Mouse (Mus musculus) hindbrain, postnatal 0 days (tissue): ENCODE measurements at regions not wholly inside any gene's neighbourhood (a gene's known extent, or its start where the extent isn't known, plus 50 kb on each side); places are given as distances from the start of the nearest gene placed in this dataset.
A peak's percentile ranks its signal among the peaks of the same experiment; 100 is the strongest.

Experiments used
- ATAC-seq: fragments of 200-750 bp; cut with Nextera tagmentation; 2 replicates; pipeline ENCODE4 v1.8.0; 2017; ENCODE audit warnings: mild to moderate bottlenecking, moderate TSS enrichment, moderate library complexity
- DNase-seq: peaks from one replicate; pipeline ENCODE4 v3.0.0-alpha.2; 2015; ENCODE audit warnings: low spot score
- H3K27ac ChIP-seq: fragments of 300-500 bp; sonication (generic); 2 replicates; pipeline ENCODE4 v1.5.1; 2014; ENCODE audit warnings: mild to moderate bottlenecking
- H3K27me3 ChIP-seq: fragments of 300-500 bp; sonication (generic); 2 replicates; pipeline ENCODE4 v1.6.1; 2014; ENCODE audit warnings: low read length, mixed read lengths; ENCODE audit not compliant: insufficient read depth
- H3K36me3 ChIP-seq: fragments of 300-500 bp; sonication (generic); 2 replicates; pipeline ENCODE4 v1.6.1; 2014; ENCODE audit warnings: low read length, mixed read lengths; ENCODE audit not compliant: insufficient read depth
- H3K4me1 ChIP-seq: fragments of 300-500 bp; sonication (generic); 2 replicates; pipeline ENCODE4 v1.6.1; 2014; ENCODE audit warnings: antibody characterized with exemption, low read length, mixed read lengths; ENCODE audit not compliant: insufficient read depth
- H3K4me2 ChIP-seq: fragments of 300-500 bp; sonication (generic); 2 replicates; pipeline ENCODE4 v1.6.1; 2014; ENCODE audit warnings: low read depth, mild to moderate bottlenecking, low read length, moderate library complexity, mixed read lengths
- H3K4me3 ChIP-seq: fragments of 300-500 bp; sonication (generic); 2 replicates; pipeline ENCODE4 v1.5.1; 2014; ENCODE audit warnings: low read length
- H3K9ac ChIP-seq: fragments of 300-500 bp; sonication (generic); replicated peaks from 2 replicates; pipeline ENCODE4 v1.6.1; 2014; ENCODE audit warnings: mild to moderate bottlenecking, low read length, moderate library complexity, mixed read lengths
- H3K9me3 ChIP-seq: fragments of 300-500 bp; sonication (generic); 2 replicates; pipeline ENCODE4 v1.6.1; 2016; ENCODE audit warnings: low read length, mixed read lengths
- CTCF ChIP-seq: IDR thresholded peaks from 2 replicates; pipeline ENCODE4 v1.5.1; 2016; ENCODE audit warnings: antibody characterized with exemption, control low read depth, low read depth
- WGBS: fragments of 180-500 bp; shearing (Covaris S2); extraction: QIAGEN DNeasy Blood & Tissue Kit; methylation state at CpG from one replicate; pipeline ENCODE4 v1.1.7; 2014; 5-methylcytosine and 5-hydroxymethylcytosine counted together

DNA sequence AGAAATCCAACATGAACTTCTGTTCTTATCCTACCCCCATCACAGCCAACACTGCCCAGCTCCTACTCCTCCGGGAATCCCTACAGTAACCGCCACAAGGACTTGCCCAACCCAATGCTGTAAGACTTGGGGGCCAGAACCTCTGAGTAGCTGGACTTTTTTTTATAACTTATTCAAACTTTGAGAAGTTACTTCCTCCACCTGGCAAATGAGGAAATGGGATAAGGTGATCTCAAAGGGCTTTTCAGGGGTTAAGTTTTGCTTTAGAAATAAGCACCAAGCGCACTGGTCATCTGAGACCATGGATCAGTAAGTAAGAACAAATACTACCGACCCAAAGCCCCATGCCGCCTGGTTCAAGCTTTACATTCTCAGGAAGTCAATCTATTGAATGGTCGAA lies 198.6 kb upstream of the Klf14 start:
- 82% methylated on average over 6 of the region's 6 CpGs for WGBS
- H3K4me2 ChIP-seq = no peak overlapping the region
- TF ChIP-seq CTCF = no peak

DNA sequence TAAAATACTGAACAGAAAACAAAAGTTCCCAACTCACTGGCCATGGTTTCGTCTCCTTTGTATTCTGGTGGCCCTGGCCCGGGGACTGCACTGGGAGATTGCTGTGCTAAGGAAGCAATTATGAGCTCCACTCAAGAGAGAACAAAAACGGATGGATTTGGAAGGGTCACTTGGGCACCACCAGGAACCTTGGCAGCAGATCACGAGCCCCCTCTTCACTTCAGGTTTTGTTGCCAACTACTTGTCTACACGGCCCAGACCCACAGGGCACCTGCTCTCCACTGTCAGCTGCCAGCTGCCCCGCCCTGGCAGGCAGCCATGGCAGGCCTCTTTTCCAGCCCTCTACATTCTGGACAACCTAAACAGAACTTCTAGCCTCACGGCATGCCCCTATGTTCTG lies 199.8 kb upstream of the Klf14 start:
- H3K36me3 ChIP-seq = no peaks in the 10 kb centered on the region
- no peaks in the 10 kb centered on the region for H3K27me3 ChIP-seq
- H3K27ac ChIP-seq = no peak overlapping the region
- H3K4me2 ChIP-seq = no peak overlapping the region
- no peak overlapping the region for H3K4me3 ChIP-seq
- H3K9me3 ChIP-seq = no peaks in the 10 kb centered on the region
- peak; percentile 84 for DNase-seq
- no peak for TF ChIP-seq CTCF
- no peak overlapping the region for H3K9ac ChIP-seq
- peak; percentile 81 for ATAC-seq
- H3K4me1 ChIP-seq = peaks cover 5% of the 10 kb centered on the region; the same call in 1 of the 2 replicates
- 34% methylated on average over 7 of the region's 7 CpGs for WGBS

More for the DNA sequence above, 198.6 kb upstream of the Klf14 start:
- Histone ChIP-seq H3K36me3 (no peaks in the 10 kb centered on the region), H3K4me3 (no peak overlapping the region), H3K9me3 (no peaks in the 10 kb centered on the region), H3K4me1 (peaks cover 5% of the 10 kb centered on the region; the same call in 1 of the 2 replicates), H3K9ac (no peak overlapping the region), H3K27ac (no peak overlapping the region), H3K27me3 (no peaks in the 10 kb centered on the region)
- no peak for ATAC-seq
- no peak for DNase-seq

DNA sequence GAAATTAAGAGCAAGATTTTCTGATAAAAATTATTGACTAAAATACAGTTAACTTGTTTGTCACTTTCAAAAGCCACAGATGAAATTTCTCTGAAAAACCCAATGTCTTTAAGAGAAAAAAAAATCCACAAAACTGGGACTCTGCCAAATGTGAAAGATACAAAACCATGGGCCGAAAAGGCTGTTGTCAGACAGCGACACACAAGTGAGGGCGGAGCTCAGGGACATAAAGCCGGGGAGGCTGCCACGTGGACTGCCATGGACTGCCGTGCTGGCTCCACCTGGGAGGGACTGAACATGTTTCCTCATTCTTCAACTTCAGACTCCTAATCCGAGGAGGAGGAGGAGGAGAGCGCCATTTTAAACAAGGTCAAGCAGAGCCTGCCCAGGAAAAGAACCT lies 200.4 kb upstream of the Klf14 start:
- Histone ChIP-seq H3K9ac (no peak overlapping the region), H3K4me3 (no peak overlapping the region), H3K27me3 (no peaks in the 10 kb centered on the region), H3K4me1 (peaks cover 5% of the 10 kb centered on the region; the same call in 1 of the 2 replicates), H3K9me3 (no peaks in the 10 kb centered on the region), H3K36me3 (no peaks in the 10 kb centered on the region), H3K4me2 (no peak overlapping the region), H3K27ac (no peak overlapping the region)
- WGBS = 36% methylated on average over 8 of the region's 8 CpGs
- no peak for TF ChIP-seq CTCF
- DNase-seq (peak; percentile 36), ATAC-seq (no peak)

DNA sequence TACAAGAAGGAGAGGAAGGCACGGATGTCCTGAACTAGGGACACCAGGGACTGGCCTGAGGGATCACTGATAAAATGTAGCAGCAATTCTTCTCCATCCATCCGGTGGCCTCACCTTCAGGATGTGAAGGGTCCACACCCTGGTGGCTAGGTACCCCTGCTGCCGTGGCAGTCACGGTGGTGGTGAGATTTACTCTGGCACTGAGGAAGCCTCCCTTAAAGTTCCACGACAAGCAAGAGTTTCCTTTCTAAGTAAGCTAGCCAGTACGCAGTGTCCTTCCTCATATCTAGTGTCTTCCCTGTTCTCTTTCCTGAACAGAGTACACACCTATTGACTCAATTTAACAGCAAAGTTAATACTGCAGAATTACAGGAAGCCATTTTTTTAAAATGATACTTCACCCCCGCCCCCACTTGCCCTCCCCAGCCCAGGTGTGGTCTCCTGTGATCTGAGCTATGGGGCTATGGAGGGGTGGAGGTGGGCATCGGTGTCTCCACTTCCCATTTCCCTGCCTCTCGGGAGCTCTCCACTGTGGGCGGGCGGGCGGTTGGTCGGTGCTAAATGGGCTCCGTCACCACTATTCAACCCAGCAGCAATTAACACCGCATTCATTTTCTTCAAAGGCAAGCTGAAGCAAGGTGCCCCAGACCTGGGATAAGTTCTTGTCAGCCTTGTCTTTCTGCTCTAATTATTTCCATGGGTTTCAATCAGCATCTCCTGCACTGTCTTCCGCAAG lies 201.2 kb upstream of the Klf14 start:
- no peak for ATAC-seq
- 72% methylated on average over 16 of the region's 16 CpGs for WGBS
- H3K4me2 ChIP-seq = no peak overlapping the region

DNA sequence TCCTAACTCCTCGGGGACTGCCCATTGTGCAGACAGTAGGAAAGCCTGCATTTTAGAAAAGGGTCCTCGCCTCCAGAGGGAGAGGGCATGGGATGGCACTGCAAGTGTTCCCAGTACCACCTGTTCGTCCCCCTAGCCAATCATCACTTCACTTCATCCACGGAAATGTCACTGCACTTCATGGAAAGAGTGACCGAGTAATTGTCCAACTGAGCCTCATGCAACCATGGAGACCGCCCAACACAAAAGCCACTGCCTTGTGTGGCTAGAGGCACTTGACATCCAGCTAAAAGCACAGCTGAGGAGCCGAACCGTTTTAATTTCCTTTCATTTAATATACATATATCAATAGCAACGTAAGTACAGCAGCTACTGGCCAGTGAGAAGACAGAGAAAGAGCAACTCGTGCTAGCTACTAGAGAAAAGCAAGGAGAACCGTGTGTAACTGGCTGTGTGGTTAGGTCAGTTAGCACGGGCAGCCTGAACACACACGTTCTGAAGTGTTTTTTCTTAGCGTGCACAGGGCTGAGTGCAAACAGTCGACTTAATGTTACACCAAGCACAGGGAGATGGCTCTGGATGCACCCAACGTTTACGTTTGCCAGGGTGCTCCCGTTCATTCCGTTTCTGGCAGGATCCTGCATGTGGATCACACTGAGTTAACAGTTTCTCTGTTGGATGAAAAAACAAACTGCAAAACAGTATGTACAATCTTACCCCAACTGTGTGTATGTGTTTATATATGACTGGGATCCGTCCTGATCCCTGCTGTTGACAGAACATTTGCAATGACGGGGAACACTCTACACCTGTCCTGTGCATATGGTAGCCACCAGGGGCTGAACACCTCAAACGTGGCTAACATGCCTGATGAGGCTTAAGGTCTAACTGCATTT lies 202.8 kb upstream of the Klf14 start:
- no peak overlapping the region for H3K27ac ChIP-seq
- H3K9me3 ChIP-seq = no peaks in the 10 kb centered on the region
- 43% methylated on average over 22 of the region's 22 CpGs for WGBS
- peaks cover 5% of the 10 kb centered on the region; the same call in 1 of the 2 replicates for H3K4me1 ChIP-seq
- no peak overlapping the region for H3K4me2 ChIP-seq
- DNase-seq (peak; percentile 21), ATAC-seq (no peak)
- no peak overlapping the region for H3K4me3 ChIP-seq
- H3K27me3 ChIP-seq = no peaks in the 10 kb centered on the region
- H3K9ac ChIP-seq = no peak overlapping the region
- H3K36me3 ChIP-seq = no peaks in the 10 kb centered on the region
- TF ChIP-seq CTCF = peak; percentile 12; the same call in 1 of the 2 replicates

More for the DNA sequence above, 201.2 kb upstream of the Klf14 start:
- peaks cover 5% of the 10 kb centered on the region; the same call in 1 of the 2 replicates for H3K4me1 ChIP-seq
- no peak for DNase-seq
- no peak overlapping the region for H3K4me3 ChIP-seq
- TF ChIP-seq CTCF = no peak
- no peak overlapping the region for H3K9ac ChIP-seq
- H3K36me3 ChIP-seq = no peaks in the 10 kb centered on the region
- no peaks in the 10 kb centered on the region for H3K27me3 ChIP-seq
- no peak overlapping the region for H3K27ac ChIP-seq
- H3K9me3 ChIP-seq = no peaks in the 10 kb centered on the region

DNA sequence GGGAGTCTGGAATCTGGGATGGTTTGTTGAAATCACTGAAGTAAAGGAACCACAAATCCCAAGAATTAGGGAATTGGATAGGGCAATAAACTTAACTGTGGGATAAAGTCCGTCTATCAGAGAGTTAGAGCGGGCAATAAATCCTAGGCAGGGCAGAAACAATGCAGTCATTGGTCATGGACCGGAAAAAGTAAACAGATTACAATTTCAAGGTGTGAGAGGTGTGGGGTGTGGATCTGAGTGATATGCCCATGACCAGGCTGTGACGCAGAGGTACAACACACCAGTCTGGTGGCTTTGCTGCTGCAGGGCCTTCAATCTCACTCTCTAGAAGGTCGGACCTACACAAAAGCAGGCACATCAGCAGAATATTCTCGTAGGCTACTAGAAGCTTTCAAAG lies 206.1 kb upstream of the Klf14 start:
- no peak overlapping the region for H3K9ac ChIP-seq
- no peak overlapping the region for H3K27ac ChIP-seq
- TF ChIP-seq CTCF = no peak
- 89% methylated on average over 6 of the region's 6 CpGs for WGBS
- H3K4me2 ChIP-seq = no peak overlapping the region
- H3K4me3 ChIP-seq = no peak overlapping the region
- peaks cover 5% of the 10 kb centered on the region; the same call in 1 of the 2 replicates for H3K4me1 ChIP-seq
- no peak for ATAC-seq
- H3K36me3 ChIP-seq = no peaks in the 10 kb centered on the region
- no peaks in the 10 kb centered on the region for H3K9me3 ChIP-seq
- no peak for DNase-seq
- no peaks in the 10 kb centered on the region for H3K27me3 ChIP-seq
